Mouse (Mus musculus) mesoderm, embryonic 11.5 days (tissue): ENCODE measurements around the gene Lactb.

Source experiments
- DNase-seq: peaks from one replicate; pipeline ENCODE4 v3.0.0-alpha.2; 2012; ENCODE audit warnings: low read depth, low spot score

Gene Lactb

DNA sequence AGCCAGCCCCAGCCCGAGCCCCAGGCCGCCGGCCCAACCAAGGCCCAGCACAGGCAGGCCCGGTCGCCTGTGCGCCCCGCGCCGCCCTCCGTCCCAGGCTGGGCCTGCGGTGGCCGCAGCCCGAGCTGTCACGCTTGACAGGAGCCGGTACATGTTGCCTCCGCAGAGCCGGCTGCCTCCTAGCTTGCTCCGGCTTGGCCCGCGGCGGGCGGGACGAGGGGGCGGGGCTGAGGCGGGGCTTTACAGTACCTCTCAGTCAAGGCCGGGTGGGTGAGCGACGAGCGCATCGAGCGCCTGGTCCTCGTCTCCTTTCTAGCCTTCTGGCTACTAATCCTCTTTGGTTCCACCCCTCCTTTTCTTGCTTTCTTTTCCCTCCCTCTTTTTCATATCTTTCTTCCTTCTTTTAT is at the start of gene Lactb:
Gene Lactb (minus strand): TSS at position 246 of the 407 bp plus-strand sequence.
- peak; percentile 89 for DNase-seq

DNA sequence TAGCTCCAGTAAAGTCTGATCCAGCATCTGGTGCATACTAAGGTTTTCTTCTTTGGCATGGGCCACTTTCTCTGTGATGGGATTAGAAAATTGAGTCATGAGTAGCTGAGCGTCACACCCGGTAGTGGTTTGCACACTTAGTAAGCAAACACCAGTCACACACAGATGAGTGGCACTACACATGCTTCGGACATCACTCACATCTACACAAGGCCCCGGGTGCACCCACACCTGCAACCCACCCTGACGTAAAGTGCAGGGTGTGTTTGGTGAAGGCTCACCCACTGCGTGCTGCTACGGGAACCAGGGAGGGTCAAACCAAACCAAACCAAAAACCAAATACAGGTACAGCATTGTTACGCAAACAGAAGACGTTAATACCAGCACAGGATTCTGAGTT is 48.1 kb upstream of the Lactb start:
- no peak for DNase-seq

DNA sequence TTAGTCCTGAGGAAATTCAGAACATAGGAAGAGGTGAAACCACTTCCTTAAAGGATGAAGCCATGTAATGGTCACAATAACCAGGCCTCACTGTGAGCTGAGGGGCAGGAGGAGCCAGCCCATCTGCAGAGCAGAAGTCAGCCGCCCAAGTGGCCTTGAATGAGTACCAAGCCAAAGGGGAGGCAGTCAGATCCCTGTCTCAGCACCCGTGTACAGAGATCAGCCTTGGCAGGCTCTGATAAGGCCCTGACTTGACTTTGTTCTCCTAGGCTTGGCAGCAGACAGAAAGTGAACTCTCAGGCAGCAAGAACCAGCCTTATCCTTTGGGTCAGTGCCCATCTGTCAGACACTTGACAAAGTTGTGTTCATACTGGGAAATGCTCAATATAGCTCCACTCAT is 44.8 kb upstream of the Lactb start:
- DNase-seq, result no peak

DNA sequence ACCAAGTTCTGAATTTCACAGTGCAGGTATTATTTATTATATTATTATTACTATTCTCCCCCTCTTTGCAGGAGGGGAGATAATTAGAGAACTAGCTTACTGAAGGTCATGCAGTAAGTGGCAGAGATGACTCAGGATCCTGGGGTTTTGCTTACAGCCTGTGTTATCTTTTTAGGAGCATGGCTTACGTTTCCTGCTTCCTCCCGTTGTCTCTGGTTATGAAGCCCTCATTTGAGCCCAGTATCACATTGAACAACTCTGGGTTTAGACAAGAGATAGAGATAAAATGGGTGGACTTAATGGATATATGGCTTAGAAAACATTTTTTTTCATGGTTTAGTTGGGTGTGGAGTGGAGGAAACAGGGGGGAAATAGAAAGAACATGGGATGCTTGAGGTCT is 38.2 kb upstream of the Lactb start:
- no peak for DNase-seq

DNA sequence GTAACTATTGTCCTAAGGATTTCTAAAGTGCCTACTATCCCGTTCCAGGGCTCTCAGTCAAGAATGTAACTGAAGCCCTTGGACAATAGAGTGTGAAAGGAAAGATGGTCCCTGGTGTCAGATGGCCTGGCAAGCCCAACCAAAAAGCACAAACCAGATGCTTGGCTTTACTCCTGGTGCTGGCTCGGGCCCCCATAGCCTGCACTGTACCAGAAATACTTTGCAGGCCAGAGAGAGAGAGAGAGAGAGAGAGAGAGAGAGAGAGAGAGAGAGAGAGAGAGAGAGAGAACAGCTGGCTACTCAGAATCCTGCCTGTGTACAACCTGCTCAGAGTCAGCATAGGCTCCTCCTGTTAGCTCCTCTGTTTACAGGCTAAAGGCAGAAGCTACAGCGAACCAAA is 37.2 kb upstream of the Lactb start:
- DNase-seq, result no peak

DNA sequence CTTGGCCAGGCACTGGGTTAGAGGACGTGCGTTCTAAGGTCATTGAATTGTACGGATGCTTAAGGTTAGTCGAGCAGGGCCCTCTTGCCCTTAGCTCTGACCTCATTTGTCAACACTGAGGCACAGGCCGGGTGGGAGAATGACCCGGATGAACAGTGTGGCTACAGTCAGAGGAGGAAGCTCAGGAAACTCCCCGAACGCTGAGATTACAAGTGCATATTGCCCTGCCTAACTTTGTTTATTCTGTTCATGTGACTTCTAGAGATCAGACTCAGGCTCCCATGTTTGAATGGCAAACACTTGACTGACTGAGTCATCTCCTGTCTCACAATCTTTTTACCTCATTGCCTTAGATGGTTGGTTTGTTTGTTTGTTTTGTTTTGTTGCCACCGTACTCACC is 36.2 kb upstream of the Lactb start:
- no peak for DNase-seq

DNA sequence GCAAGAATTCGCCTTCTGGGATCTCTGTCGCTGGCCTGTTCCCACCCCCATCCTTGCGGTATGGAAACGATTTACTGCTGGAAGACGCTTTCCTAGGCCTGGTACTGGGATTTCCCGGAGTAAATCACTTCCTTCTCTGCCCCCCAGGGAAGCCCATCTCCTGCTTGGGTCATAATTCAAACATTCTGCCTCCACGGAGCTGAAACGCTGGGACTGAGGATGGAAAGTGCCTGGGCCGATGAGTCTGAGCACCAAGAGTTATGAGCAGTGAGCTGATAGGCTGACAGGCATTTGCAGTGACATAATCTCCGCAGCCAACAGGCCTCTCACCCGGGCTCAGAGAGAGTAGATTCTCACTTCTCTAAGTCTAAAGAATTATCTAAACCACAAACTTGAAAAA is 33.5 kb upstream of the Lactb start:
- DNase-seq, result peak; percentile 83

DNA sequence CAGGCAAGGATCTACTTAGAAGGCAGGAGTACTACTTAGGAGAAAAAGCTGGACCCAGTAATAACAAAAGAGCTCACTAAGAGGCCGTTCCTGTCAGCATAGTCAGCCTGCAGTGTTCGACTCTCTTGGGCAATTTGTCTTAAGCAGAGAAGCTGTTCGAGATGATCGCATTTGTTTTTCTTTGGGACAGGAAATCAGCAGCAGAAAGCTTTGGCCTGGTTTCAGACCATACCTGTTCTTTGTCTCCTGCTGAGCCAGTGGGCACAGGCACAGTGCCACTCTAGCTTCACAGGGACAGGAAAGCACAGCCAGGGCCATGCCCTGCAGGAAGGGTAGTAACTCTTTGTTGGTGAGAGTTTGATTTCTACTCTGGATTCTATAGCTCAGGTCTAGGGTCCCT is 31.1 kb upstream of the Lactb start:
- no peak for DNase-seq

DNA sequence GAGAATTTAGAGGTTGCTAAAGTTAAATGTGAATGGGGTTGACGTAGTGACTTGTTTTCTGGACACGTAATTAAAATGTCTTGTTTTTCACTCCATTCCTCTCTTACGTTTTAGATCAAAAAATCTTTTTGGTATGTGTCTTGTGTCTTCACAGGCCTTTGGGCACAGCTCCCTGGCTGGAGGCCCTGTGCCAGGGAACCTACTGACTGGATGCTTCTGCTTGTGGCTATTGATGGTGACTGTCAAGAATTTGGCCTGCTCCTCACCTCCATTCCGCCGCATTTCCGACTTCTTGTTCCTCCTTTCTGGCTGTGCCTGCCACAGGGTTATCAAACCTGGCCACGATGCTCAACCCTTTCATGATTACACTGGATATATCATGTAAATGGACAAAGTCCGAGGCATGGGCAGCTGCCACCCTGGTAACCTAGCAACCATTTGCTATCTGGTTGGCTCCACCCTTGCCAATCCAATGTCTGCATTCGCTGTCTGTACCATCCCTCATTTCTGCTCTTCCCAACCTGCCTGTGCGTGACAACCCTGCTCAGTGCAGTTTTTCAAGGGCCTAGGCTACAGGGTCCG is 30.0 kb upstream of the Lactb start:
- no peak for DNase-seq

DNA sequence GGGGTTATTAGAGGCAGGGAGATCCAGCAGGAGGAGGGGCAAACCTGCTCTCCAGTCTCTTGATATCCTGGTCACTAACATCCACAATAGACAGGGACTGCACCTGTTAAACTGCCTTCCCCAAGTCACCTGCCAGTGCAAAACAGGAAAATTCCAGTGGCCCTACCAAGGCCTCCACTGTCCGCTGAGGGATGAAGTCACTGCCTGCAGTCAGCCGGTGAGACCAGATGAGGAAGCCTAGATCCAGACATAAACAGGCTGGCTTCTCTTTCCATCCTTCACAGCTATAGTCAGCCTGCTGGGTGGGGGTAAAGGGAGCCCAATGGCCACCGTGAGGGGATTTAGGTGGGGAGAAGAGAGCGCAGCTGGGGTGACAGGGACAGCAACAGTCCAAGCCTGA is 28.4 kb upstream of the Lactb start:
- DNase-seq, result no peak

DNA sequence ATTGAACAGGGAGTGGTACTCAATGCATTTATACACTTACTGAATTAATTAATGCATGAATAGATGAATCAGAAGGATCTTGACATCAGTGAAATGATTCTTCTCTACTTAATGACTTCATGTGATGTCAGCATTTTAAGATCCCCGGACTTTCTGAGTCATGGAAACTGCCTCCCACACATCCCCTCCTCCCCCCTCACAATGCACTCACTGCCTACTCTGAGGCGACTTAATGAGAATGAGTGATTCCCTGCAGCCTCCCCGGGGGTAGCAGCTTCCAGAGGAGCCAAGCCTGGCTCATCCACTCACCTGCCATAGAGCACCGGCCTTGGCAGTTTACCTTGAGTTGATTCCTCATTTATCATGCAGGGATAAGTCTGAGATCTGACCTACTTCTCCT is 27.9 kb upstream of the Lactb start:
- DNase-seq, result no peak

DNA sequence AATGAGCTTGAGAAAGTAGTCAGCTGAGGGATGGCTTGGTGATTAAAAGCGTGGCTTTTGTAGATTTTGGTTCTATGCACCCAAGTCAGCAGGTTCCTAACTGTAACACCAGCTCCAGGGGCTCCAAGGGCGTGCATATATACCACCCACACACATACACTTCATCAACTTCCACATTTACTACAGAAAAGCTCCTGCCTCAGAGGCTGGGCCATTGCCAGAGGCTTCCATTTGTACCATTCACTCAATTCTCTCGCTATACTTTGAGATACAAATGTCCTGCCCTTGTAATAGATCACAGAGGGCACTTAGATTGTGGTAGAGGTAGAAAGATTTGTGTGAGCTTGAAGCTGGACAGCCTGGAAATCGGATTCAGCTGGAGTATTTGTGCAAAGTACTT is 26.2 kb upstream of the Lactb start:
- no peak for DNase-seq

DNA sequence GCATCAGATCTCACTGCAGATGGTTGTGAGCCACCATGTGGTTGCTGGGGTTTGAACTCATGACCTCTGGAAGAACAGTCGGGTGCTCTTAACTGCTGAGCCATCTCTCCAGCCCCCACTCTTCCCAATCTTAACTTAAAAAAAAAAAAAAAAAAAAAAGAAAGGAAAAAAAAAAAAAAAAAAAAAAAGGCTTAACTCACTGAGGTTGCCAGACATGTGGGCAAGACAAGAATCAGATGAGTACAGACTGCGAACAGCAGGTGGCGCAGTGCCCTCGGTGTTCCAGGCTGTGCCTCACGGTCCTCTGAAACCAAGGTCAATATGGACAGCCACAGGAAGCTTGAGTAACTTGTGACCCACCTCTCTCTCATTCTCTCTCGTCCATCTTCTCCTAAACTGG is 25.8 kb upstream of the Lactb start:
- DNase-seq, result peak; percentile 88

DNA sequence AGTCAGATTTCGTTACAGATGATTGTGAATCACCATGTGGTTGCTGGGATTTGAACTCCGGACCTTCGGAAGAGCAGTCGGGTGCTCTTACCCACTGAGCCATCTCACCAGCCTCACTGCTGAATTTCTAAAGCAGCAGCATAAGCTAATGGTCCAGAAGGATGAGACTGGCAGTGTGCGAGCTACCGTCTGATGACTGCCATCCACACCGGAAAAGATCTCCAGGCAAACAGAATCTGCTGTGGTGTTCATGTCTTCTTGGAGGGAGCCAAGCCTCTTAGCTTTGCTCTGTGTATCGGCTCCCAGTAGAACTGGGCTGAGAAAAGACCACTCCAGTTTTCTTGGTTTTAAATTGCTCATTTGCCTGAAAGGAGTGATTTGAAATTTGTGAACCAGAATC is 24.4 kb upstream of the Lactb start:
- no peak for DNase-seq

DNA sequence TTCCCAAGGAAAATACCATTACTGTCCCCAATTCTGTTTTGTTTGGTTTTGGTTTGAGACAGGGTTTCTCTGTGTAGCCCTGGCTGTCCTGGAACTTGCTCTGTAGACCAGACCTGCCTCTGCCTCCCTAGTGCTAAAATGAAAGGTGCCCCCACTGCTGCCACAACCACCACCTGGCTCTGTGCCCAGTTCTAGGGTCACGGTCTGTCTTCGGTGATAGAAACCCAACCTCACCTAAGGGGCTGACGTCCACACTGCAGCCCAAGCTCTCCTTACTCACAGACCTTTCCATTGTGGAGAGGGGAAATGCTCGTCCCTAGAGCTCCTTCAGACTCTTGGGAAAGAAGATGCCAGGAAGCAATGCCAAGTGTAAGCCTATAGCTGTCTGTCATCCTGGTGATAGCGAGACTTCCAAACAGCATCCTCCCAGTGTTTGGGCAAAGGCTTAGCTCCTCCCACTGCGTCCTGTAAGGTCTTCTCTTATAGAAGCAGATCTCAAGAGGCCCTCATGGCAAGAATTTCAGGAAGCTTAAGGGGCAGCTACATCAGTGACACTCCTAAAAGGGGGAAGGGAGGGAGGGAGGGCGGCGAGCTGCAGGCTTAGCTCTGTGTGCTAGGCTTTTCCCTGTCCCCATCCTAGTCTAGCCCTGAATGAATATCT is 16.6 kb upstream of the Lactb start:
- DNase-seq, result no peak

DNA sequence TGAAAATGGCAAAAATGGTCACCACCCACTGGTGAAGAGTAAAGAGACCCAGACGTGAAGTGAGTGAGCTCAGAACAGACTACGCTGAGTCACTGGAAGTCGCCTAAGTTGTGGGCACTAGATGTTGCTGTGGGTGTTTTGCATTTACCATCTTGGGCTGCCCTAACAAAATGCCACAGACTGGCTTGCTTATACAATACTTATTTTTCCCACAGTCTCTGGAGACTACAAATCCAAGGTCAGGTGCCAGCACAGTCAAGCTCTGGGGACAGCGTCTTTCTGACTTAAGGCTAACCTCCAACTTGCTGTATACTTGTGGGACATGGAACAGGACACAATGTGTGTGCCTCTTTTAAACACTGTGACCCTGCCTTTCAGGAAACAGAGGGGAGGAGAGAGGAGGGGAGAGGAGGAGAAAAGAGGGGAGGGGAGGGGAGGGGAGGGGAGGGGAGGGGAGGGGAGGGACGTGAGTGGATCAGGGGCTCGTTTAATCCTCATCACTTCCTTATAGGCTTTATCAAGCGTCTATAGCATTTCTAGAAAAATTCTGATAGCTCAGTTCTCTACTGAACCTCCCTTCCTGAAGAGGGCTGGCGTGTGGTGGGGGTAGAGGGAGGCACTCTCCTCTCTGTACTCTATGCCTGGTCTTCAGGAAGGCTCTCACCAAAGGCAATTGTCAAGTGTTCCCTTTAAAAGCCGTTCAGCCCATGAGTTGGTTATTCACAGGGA is 15.9 kb upstream of the Lactb start:
- no peak for DNase-seq

DNA sequence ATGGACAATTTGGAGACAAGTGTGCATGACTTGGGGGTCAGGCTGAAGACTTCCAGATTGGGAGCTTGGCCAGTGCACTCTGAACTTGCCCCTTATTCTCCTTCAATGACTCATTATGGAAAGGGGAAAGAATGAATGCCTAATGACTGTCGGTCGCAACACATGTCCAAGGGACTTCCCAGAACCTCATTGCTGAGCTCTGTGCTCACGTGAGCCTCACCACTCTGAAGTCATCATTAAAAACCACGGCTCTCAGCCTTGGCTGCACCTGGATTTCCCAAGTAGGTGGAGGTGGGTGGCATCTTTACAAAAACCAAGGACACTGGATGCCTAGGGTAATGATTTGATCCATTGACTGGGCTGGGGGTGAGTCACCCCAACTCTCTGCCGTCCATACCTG is 14.8 kb upstream of the Lactb start:
- DNase-seq, result no peak

DNA sequence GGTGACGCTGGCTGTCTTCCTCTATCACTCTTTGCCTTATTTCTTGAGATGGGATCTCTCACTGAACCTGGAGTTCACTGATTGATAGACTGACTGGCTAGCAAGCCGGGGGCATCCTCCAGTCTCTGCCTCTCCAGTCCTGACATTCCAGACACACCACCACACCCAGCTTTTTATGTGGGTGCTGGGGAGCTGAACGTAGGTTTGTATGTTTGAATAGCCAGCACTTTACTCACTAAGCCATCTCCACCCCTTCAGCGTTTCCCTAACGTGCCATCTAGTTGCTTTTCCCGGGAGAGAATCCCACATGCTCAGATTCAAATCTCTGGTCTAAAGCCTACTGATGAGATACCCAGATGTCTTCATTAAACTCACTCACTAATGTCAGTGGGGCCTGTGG is 14.3 kb upstream of the Lactb start:
- no peak for DNase-seq

DNA sequence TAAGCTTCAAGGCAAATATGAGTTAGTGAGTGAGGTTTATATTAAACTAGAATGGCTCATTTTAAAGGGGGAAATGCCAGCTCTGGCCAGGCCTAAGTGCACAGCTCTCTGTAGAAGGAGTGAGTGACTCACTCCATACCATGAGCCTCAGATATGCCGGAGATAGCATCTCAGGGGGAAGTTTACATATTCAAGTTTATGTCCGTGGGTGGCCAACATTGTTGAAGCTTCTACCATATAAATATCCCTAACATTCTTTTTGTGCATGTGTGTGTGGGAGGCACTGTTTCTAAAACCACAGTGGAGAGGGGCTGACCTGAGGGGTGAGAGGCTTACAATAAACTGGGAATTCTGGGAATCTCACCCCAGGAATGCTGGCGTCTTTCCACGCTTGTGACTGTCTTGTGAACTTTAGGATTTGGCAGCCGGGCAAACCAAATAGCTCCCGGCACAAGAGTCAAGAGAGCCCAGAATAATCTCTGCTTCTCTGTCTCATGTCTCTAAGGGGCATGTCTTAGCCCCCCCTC is 13.7 kb upstream of the Lactb start:
- DNase-seq, result no peak

DNA sequence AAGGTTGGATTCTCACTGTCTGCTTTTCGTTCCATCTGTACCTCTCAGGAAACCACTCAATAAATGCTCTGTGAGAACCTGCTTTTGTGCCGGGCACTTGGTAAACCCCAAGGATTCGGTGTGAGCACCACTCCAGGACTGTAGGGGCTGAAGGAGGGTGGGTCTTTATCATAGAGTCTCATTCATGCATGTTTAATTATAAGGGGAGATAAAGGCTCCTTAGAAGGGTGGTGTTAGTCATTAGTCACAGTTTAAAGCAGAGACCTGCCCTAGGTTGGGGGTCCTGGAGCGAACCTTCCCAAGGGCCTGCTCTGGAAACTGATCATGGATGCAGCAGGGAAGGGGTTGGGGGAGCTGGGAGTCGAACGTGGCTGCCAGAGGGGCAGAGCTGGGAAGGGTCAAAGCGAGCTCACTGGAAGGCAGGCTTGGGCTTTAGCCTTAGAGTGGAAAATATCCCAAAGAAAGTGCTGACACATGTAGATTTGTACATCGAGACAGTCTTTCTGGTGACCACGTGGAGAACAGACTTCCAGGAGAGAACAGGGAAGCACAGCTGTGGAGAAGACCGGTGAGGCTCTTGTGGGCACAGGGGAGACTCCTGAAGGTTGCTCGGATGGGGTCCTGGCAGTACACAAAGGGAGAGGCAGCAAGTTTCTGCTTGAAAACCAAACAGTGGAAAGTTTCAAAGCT is 13.1 kb upstream of the Lactb start:
- DNase-seq, result no peak

DNA sequence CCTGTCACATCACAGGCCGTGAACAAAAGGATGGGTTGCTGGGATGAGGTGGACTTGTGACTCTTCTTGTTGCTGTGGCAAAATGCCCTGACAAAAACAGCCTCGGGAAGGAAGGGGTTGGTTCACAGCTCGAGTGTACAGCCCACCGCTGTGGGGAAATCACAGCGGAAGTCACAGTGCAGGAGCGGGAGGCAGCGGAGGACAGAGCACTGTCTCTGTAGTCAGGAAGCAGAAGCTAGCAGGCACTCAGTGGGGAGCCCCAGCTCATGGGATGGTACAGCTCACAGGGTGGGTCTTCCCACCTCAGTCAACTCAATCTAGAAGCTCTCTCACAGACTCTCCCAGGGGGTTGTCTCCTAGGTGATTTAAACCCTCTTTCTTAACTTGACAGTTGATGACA is 10.1 kb upstream of the Lactb start:
- no peak for DNase-seq

DNA sequence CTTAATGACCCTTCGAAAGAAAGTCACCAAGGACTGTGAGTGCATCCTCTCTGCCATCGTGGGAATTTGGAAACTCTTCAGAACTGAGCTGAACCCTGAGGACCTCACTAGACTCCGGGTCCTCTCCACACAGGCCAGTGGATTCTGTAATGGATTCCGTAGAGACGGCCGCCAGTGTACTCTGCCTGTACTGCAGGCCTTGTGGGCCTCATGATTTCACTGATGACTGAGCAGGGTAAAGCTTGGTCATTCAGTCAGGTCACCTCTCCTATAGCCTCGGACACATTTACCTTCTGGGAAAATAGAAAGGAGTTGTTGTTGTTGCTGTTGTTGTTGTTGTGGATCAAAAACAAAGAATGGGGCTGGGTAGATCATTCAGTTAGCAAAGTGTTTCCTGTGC is 6.8 kb upstream of the Lactb start:
- no peak for DNase-seq
